Mouse (Mus musculus) fat pad, adult 2 months (tissue): Measurements from ENCODE around the gene Fdx1l.
"Not testable (repeated sequence)": the region's sequence is repeated elsewhere in the genome, so short reads cannot be mapped to it uniquely, and the experiment has no call there.

Experiments used
- DNase-seq: peaks from one replicate; pipeline ENCODE4 v3.0.0-alpha.2; 2011; ENCODE audit warnings: low read depth, low spot score; ENCODE audit errors: extremely low read depth

Gene Fdx1l

DNA sequence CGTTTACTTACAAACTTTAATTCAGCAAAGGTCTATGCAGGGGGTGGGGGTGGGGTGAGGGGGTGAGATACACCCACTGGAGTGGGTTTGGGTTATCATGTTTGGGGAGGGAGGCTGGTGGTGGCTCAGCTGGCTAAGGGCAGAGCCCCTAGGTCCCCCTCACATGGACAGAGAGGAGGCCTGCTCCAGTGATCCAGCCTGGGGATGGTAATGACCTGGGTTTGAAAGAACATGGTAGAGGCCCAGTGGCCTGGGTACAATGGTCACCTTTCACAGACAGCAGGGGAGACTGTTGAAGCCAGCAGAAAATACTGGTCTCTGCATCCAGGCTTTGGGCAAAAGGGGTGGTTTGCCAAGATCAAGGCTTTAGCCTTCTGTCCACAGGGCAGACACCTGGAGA, 759 bp upstream of the Fdx1l start:
- DNase-seq, result no peak

DNA sequence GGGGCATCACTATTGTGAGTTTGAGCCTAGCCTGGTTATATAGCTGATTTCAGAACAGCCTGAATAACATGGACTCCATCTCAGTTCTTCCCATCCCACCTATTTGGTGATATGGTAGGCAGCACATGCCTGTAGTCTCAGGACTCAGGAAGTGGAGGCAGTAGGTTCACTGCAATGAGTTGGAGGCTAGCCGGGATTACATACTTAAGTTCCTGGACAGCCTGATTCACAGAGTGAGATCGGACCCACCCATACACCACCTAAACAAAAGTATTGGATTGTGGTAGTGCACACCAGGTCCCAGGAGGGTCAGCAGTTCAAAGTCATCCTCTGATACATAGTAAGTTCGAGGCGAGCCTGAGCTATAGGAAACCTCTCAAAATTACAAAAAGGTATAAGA, 773 bp downstream of the Fdx1l start:
- DNase-seq, result no peak

DNA sequence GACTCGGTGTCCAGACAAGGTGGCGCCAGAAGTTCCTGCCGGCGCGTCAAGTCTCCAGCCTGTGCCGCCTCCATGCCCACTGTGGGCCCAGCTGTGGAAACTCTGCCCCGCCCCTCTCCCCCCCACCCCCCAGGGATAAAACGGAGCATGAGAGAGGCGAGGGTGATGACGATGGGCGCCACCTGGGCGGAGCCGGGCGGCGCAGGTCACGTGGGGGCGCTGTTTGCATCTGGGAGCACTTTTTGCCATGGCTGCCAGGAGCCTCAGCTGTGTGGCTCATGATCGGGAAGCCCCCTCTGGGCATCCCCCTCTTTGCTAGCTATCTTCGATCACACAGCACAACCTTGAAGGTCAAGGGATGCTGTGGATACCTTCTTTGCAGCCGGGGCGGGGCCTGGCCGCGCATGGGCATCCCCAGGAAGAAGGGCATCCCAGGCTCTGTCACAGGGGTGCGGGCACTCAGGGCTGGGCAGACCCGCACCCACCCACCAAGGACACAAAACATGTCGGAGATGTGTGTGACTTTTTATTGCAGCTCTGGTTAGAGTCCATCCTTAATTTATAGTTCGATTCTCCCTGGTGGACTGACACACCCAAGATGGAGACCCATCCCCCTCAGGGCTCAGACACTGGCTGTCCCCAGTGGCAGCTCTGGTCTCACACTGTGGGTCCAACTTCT, 6.3 kb downstream of the Fdx1l start, which contains the start of gene Zglp1:
Zglp1 (minus strand) TSS at position 88 of the 679 bp plus-strand sequence.
- no peak for DNase-seq

DNA sequence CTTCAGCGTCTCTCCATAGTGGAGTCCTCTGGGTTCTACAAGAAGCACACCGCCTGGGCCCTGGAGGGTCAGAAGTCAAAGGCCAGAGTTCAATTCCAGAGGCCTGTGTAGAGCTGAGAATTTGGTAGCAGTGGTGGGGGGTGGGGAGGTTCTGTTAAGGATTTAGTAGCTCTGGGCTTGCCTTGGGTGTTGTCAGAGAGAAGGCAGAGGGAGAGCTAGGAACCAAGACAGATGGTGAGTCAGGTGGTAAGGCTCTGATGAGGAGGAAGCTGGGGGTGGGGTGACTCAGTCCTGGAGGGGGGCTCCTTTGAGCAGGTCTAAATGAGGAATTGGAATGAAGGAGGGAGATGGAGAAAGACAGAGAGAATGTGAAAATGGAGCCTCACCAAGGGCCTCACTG, 10.5 kb downstream of the Fdx1l start:
- DNase-seq, result no peak

DNA sequence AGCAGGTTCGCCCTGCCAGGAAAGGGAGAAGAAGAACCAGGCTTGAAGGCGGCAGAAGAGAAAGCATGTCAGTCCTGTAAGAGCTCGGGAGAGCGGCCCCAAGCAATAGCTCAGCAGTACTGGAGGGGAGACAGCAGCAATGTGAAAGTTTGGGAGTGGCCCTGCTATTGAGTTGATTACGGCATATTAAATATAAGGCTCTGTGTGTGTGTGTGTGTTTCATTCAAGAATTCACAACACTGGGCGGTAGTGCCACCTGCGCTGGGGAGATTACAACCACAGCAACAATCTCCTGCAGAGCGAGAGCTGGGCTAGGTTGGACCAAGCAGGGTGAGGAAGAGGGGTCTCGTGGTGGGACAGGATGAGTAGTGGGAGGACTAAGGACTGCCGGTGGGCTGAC, 21.8 kb downstream of the Fdx1l start:
- no peak for DNase-seq

DNA sequence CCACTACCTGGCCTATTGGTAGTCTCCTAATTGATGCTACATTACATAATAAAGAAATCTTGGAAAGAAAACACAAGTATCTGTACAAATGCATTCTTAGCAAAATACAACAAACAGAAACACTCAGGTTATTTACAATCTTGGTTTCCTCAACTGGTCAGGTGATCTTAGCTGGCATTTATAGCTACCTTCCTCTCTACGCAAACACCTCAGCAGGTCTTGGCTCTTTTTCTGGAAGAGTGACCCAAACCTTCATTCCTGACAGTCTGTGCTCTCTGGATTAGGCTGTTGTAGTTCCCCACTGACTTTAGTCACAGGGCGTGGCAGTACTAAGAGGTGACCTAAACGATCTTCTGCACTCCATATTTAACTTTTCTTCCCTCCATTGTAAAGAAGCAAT, 28.2 kb downstream of the Fdx1l start:
- DNase-seq, result no peak

DNA sequence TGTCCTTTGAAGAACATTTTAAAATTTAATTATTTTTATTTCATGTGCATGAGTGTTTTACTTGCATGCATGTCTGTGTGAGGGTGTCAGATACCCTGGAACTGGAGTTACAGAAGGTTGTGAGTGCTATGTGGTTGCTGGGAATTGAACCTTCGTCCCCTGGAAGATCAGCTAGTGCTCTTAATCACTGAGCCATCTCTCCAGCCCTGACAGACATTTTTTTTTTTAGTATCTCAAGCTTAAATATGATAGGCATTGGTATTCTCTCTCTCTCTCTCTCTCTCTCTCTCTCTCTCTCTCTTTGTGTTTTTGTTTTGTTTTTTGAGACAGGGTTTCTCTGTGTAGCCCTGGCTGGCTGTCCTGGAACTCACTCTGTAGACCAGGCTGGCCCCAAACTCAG, 28.6 kb downstream of the Fdx1l start:
- DNase-seq, result not testable (repeated sequence)

DNA sequence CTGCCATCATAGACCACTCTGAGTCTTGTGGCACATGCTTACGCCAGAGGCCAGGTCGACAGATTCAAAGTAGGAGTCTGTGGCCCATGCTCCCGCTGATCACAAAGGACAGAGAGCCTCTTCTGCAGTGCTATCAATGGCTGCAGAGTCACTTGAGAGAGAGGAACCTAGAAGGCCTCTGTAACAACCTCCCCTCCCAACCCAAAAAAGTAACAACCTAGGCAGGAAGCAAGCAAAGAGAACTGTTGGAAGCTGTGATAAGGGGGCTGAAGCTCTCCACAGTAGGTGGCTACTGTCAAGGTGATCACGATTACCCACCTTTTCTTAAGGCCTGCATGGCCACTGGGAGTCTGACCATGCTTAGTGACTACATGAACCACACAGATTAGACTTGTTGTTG, 29.9 kb downstream of the Fdx1l start:
- no peak for DNase-seq

DNA sequence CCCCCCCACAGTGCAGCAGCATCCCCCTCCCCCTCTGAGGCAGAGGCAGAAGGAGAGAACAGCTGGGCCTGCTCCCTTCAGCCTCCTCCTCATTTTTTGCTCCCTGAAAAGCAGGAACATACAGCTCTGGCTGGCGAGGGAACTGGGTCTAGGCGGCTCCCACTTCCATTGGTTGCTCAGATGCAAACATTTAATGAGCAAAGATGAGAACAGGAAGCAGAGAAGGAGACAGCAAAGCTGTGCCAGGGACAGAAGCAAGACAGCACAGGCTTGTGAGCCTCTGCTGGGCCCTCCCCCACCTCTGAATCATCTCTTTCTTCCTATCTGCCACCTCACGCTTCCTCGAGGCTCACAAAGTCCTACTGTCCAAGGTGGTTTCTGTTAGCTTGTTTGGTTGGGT, 32.1 kb downstream of the Fdx1l start:
- no peak for DNase-seq

DNA sequence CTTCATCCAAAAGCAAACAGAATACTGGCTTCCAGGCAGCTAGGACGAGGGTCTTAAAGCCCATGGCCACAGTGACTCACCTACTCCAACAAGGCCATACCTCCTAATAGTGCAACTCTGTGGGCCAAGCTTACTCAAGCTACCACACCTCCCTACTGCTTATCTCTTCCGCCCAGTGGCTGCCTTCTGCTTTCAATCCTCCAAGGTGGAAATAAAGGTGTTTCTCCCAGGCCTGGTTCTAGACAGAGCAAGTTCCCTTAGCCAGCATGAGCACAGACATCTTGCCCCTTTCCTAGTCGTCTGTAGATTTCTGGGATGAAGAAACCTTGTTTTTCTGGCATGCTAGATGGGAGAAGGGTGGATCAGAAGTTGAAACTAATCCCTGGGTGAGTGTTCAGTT, 33.6 kb downstream of the Fdx1l start:
- DNase-seq, result no peak

DNA sequence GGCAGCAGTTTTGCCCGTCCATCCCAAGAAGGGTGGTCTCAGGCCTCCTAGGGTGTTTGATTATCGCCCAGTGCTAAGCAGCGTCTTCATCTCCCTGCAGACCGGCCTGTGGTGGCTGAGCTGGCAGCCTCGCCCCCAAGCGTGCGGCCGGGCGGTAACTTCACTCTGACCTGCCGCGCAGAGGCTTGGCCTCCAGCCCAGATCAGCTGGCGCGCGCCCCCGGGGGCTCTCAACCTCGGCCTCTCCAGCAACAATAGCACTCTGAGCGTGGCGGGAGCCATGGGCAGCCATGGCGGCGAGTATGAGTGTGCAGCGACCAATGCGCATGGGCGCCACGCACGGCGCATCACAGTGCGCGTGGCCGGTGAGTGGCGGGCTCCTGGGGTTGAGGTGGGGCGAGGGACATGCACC, 35.9 kb downstream of the Fdx1l start:
- DNase-seq, result no peak

DNA sequence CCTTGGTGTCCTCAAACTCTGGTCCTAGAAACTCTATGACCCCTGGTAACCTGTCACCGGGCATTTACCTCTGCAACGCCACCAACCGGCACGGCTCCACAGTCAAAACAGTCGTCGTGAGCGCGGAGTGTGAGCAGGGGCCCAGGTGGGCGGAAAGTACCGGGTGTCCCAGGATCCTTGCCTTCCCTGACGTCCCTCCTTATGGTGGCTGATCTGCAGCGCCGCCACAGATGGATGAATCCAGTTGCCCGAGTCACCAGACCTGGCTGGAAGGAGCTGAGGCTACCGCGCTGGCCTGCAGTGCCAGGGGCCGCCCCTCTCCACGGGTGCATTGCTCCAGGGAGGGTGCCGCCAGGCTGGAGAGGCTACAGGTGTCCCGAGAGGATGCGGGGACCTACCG, 36.7 kb downstream of the Fdx1l start:
- DNase-seq, result no peak

DNA sequence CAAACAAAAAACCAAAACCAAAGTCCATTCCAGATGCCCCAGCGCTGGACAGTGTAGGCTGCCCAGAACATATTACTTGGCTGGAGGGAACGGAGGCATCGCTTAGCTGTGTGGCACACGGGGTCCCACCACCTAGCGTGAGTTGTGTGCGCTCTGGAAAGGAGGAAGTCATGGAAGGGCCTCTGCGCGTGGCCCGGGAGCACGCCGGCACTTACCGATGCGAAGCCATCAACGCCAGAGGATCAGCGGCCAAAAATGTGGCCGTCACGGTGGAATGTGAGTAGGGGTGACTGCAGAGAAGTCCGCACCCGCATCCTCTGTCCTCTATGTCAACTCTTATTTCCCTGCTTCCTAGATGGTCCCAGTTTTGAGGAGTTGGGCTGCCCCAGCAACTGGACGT, 37.3 kb downstream of the Fdx1l start:
- DNase-seq, result no peak

DNA sequence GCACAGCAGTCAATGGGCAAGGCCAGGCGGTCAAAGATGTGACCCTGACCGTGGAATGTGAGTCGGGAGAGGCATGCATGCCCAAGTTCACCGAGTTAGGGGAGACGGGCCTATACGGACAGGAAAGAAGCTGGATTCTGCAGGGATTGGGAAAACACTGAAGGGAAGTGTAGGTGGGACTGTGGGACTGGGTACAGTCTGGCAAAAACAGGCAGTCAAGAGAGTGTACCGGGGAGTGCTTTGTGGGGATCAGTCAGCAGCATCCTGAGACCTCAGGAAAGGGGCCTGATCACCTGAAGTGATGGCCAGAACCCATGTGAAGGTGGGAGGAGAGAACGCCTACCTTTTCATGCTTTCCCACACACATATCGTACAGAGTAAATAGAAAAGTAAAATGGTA, 37.8 kb downstream of the Fdx1l start:
- DNase-seq, result no peak

DNA sequence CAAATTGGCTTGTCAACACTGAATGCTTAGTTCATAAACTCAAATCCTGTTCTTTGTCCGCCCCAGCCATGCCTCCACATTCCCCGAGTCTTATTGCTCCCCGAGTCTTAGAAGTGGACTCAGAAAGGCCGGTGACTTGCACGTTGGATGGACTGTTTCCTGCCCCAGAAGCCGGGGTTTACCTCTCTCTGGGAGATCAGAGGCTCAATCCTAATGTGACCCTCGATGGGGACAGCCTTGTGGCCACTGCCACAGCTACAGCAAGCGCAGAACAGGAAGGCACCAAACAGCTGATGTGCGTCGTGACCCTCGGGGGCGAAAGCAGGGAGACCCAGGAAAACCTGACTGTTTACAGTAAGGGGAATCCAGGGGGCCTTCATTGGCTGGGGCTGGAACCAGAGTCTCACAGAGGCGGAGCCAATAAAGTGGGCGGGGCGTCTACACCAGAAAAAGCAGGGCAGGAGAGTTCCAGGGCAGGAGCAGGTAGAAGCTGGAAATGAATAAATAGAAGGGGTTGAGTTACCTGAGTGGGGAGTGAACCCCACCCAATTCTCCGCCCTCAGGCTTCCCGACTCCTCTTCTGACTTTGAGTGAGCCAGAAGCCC, 38.8 kb downstream of the Fdx1l start:
- DNase-seq, result no peak

DNA sequence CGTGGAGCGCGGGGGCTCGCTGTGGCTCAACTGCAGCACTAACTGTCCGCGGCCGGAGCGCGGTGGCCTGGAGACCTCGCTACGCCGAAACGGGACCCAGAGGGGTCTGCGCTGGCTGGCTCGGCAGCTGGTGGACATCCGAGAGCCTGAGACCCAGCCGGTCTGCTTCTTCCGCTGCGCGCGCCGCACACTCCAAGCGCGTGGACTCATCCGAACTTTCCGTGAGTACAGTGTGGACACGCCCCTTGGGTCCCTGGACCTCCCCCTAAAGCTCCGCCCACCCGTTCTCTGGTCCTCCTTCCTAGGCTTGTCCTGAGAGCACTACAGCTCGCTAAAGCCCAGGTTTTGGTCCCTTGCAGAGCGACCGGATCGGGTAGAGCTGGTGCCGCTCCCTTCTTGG, 40.3 kb downstream of the Fdx1l start:
- DNase-seq, result no peak

DNA sequence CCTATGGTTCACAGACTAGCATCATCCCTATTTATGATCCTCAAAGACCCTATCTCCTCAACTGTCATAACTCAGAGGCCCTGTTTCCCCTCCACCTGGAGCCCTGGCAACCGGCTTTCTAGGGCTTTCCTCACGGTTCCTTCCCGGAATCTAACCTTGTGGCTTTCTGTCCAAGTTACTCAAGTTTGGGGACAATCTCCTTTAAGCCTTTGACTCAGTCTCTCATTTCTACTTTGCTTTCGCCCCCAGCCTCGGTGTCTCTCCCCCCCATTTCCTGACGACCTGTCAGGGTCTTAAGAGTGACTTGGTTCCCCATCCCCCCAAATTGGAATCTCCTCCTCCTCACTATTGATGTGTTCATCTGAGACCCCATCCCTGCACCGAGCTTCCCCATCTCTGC, 40.9 kb downstream of the Fdx1l start:
- DNase-seq, result no peak

DNA sequence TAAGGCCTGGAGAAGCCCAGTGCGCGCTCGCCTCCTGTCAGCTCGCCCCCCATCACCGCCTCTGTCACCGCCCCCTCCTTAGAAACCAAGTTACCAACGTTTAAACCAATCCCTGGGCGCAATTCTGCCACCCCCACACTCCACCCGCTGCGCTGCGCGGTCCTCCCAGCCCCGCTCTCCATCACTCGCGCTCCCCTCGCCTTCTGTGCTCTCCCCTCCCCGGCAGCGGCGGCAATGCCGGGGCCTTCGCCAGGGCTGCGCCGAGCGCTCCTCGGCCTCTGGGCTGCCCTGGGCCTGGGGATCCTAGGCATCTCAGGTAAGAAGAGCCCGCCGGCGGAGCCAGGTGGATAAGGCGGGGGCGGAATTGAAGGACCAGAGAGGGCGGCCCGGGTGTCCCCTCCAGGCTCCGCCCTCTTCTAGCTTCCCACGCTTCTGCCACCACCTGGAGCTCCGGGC, 41.5 kb downstream of the Fdx1l start, which contains the start of gene Icam5:
Icam5 (plus strand) TSS at position 178 of the 456 bp plus-strand sequence.
- DNase-seq, result no peak

DNA sequence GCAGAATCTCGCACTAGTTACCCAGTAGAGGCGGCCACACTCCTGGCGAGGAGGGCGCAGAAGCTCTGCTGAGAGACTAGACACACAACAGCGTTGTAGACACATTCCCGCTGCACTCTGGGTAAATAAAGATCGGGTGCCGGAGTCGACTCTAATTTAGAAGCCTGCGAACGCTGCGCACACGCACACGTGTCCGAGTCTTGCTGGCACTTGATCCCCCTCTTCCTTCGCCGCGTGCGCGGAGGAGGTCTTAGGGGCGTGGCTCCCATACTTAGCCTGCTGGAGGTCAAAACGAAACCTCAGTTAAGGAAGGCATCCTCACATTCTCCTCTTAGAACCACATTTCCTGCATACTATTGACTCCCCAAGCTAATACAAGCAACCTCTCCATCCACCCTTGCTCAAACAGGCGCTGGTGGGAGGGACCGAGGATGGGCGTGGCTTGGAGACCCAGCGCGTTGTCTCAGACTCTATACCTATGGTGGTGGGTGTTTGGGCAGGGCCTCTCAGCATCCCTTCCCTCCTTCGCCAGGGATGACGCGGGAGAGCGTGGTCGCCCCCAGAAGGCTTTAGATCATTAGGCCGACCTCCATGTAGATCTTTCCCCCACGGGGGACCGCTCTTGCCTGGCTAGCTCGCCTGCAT, 42.0 kb downstream of the Fdx1l start:
- no peak for DNase-seq

DNA sequence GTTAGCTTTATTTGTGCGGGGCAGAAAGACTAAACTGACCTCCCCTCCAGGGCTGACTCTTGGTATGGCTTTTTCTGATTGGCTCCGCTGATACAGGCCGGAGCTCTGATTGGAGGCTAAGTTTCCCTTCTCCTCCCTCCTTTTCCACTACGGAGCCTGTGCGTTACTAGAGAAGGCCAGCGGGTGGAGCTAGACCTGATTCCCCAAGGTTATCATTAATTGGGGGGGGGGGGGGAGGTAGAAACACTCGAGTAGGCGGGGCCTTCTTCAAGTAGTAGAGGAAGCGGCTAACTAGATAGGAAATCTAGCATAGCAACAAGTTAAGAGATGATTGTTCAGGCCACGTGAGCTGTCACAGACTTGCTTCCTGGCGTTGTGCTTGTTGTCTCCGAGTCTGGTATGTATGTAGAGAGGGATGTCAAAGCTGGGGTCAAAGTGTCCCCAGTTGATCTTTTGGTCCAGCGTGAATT, 42.6 kb downstream of the Fdx1l start:
- DNase-seq, result peak; percentile 61

DNA sequence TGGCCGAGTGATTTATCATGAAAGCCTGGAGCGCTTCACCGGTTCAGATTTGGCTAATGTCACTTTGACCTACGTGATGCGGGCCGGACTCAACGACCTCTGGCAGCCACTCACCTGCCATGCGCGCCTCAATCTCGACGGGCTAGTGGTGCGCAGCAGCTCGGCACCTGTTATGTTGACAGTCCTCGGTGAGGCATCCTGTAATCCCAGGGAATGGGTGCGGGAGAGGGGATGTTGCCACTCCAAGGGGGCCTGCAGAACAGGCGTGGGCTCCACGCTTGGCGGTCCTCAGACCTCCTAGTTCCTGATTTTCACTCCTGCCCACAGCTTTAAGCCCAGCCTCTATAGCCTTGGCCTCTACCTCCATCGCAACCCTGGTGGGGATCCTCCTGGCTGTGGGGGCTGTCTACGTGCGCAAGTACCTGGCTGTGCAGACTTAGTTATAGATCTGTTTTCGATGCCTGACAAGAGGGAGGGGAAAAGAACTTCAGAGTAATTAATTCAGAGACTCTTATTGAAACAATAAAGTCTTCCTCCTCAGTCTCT, 43.3 kb downstream of the Fdx1l start:
- no peak for DNase-seq
